Mouse (Mus musculus): ENCODE results near the gene Cct6b.
"Not testable (repeated sequence)": the region's sequence is repeated elsewhere in the genome, so short reads cannot be mapped to it uniquely, and the experiment has no call there.

The Cct6b gene

GRCm38 (mm10) chr11:82699865-82700410 is 64.2 kb downstream of the Cct6b start:
- no peak for DNase-seq (ENCODE audit: low read depth)

DNA sequence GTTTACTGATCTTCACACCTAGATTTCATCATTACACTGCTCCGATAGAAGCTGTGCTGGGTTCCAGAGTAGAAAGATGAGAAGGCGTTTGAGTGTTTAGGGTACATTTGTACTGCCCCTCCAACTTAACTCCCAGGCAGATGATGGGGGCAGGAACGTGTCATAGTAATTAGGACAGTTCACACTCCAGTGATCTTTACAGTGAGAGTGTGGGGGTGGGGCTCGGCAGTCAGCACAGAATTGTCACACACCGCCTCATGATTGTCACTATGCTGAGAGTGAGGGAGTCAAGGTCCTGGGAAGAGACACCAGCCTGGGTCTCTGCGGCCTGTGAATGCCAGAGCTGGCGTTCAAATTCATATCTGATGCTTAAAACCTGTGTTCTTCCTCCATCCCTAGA is 68.2 kb downstream of the Cct6b start:
- DNase-seq (ENCODE audit: low read depth): no peak

GRCm38 (mm10) chr11:82694947-82695346 is 69.2 kb downstream of the Cct6b start:
- DNase-seq (ENCODE audit: low read depth): not testable (repeated sequence)

DNA sequence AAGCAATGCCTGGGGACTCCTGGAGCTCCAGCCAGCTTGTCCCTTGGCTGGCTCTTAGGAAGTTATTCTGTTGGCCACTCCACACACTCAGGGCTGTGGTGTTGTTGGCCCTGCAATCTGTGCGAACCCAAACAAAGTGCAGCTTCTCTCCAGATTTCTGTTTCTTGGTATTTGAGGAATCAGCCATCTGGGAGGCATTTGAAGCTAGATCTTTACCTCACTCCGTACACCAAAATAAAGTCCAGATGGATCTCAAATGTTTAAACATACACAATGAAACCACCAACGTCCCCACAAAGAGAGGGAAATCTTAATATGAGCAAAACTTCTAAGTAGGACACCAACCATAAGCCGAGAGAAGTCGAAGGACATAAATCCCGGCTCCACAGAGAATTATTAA is 71.5 kb downstream of the Cct6b start:
- DNase-seq (ENCODE audit: low read depth): no peak

DNA sequence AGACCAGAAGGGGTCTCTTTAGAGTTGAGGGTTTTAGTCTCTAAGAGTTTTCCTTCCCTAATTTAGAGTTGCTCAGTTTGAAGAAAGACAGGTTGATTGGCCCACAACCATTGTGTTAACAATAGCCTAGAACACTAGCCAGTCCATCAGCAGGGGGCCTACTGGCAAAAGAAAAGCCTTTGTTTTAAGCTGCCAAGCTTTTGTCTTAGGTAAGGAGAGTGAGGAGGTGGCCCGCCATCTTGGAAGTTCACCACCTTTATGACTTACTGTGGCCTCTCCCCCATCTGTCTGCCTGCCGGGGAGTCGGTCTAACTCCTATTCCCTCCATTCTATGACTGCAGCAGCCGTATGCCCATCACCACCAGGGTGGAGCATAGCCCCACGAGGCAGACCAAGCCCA is 73.6 kb downstream of the Cct6b start:
- no peak for DNase-seq (ENCODE audit: low read depth)

GRCm38 (mm10) chr11:82687668-82688067 is 76.5 kb downstream of the Cct6b start:
- DNase-seq (ENCODE audit: low read depth): no peak

DNA sequence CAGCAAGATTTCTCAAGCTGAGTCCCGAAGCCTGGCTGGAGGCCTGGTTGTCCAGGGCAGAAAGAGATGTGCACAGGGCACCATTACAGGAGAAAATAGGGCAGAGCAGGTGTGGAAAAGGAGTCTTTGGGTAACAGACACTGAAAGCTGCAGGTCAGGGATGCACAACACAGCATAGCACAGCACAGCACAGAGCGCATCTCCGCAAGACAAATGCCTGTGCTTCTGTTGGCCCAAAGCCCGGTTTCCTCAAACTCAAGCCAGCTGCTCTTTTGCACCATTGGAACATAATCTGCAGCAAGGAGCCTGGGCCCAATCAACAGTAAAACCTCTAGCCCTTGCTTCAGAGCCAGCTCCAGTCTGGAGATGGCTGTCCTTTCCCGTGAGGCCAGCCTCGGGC is 79.4 kb downstream of the Cct6b start:
- peak; percentile 72 for DNase-seq (ENCODE audit: low read depth)

GRCm38 (mm10) chr11:82683765-82684505 is 80.2 kb downstream of the Cct6b start:
- peak; percentile 8 for DNase-seq (ENCODE audit: low read depth)

- no peak for DNase-seq (ENCODE audit: low read depth)
These were observed 85.6 kb downstream of the Cct6b start for GRCm38 (mm10) chr11:82678561-82678960.
